Mouse (Mus musculus) embryo, embryonic 11.5 days (tissue): ENCODE data around the gene Gm20911.
"Not testable (repeated sequence)": the region's sequence is repeated elsewhere in the genome, so short reads cannot be mapped to it uniquely, and the experiment has no call there.

Experiments used
- DNase-seq: peaks from one replicate; pipeline ENCODE4 v3.0.0-alpha.2; 2012; ENCODE audit warnings: low read depth, low spot score

Gene Gm20911

DNA sequence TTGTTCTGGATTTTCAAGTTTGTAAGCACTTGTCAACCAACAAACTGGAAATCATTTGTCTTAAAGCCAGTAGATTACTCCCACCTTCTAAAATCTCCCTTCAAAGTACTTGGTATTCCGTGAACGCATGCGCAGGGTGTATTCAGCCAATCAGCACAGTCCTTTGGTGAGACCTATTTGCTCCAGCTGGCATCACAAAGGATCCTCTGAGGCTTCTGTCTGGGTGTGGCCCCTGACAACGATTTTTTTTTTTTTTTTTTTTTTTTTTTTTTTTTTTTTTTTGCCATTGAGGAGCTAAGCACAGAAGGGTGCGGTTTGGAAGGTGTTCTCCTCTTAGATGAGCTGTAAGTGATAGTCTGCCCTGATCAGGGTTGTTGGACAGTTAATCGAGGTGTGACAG, at the start of gene Gm20911:
Gene Gm20911, plus strand, starts transcription at position 301 of the 400 bp plus-strand sequence.
- not testable (repeated sequence) for DNase-seq
